Mouse (Mus musculus): ENCODE results near the gene Snupn. TPM values are rescaled to one million over a fixed set of nuclear protein-coding genes. Genes with fewer than 3 reads are reported as not detected.
"Not testable (repeated sequence)": the region's sequence is repeated elsewhere in the genome, so short reads cannot be mapped to it uniquely, and the experiment has no call there.

Snupn gene
- polyA plus RNA-seq, 1 experiment: 5.2 TPM

DNA sequence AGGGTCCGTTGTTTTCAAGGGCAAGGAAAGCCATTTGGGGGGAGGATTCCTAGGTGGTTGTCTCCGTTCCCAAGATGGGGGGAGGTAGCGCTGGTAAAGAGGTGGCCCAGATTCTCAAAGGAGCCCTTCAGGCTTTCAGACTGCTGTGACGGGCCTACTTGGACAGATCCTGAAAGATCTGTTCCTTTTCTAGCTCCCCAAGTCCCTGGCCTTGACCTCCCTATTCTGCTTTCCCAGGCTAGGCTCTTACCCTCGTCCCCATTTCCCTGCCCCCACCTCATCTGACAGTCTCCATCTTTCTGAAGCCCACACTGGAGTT, 45.3 kb downstream of the Snupn start:
- peak overlapping the region; percentile 87; the same call in 1 of the 2 replicates for H3K27ac ChIP-seq (ENCODE audit: insufficient read depth, low read depth, low read length)

DNA sequence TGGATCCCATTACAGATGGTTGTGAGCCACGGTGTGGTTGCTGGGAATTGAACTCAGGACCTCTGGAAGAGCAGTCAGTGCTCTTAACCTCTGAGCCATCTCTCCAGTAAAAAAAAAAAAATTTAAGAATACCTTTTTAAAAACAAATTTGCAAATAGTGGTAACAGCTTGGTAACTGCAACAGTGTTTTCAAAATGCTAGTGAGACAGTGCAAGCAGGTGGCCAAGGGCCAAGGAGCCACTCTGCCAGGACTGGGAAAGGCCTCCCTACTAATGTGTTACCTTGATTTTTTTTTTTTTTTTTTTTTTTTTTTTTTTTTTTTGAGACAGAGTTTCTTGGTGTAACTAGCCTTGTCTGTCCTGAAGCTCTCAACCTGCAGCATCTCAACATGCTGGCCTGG, 46.5 kb downstream of the Snupn start:
- H3K27ac ChIP-seq (ENCODE audit: insufficient read depth, low read depth, low read length); H3K4me3 ChIP-seq (ENCODE audit: insufficient read depth, low read length); H3K4me1 ChIP-seq (ENCODE audit: control insufficient read depth, insufficient read depth, low read length): not testable (repeated sequence)

More for the DNA sequence above, 45.3 kb downstream of the Snupn start:
- peak overlapping the region; percentile 97 for H3K4me3 ChIP-seq (ENCODE audit: insufficient read depth, low read length)
- TF ChIP-seq CTCF (IDR thresholded peaks at IDR 0.05; ENCODE audit: low read depth, low read length) (no peak), POLR2A (IDR thresholded peaks at IDR 0.05; ENCODE audit: borderline replicate concordance, low read depth, low read length) (no peak)
- peaks cover 9% of the 10 kb centered on the region for H3K4me1 ChIP-seq (ENCODE audit: control insufficient read depth, insufficient read depth, low read length)

DNA sequence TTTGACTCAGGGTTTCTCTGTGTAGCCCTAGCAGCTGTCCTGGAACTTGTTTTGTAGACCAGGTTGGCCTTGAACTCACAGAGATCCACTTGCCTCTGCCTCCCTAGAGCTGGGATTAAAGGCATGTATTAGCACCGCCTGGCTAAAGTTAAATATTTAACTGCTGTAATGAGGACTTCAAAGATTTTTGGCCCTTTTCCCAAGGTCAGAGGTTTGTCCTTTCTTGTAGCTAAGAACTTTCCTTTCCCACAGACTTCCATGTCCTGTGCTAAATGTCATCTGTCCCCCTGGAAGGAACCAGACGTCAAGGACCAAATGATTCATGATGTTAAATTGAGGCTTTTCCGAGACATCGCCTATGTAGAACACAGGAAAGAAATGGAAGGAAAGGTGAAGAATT, 52.3 kb downstream of the Snupn start:
- TF ChIP-seq POLR2A (IDR thresholded peaks at IDR 0.05; ENCODE audit: borderline replicate concordance, low read depth, low read length) (no peak), CTCF (IDR thresholded peaks at IDR 0.05; ENCODE audit: low read depth, low read length) (no peak)
- no peak overlapping the region for H3K27ac ChIP-seq (ENCODE audit: insufficient read depth, low read depth, low read length)
- no peak overlapping the region for H3K4me3 ChIP-seq (ENCODE audit: insufficient read depth, low read length)
- peaks cover 7% of the 10 kb centered on the region for H3K4me1 ChIP-seq (ENCODE audit: control insufficient read depth, insufficient read depth, low read length)

DNA sequence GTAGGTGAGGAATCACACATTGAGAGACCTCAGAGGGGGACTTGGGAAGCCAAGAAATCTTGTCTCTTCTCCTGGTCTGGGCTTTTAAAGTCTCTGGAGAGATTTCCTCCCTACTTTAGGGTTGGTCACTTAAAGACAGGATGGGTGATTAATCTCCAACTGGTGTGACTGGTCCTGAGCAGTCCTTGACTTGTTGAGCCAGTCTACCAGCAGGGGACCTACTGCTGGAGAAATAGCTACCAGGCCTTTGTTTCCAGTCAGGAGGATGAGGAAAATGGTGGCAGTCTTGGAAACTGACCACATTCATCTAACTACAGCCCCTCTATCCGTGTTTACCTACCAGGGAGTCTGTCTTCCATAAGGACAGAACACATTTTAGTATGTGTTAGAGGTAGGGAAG, 61.7 kb downstream of the Snupn start:
- H3K4me3 ChIP-seq (ENCODE audit: insufficient read depth, low read length): no peak overlapping the region
- no peak overlapping the region for H3K27ac ChIP-seq (ENCODE audit: insufficient read depth, low read depth, low read length)
- H3K4me1 ChIP-seq (ENCODE audit: control insufficient read depth, insufficient read depth, low read length): no peaks in the 10 kb centered on the region
- TF ChIP-seq POLR2A (IDR thresholded peaks at IDR 0.05; ENCODE audit: borderline replicate concordance, low read depth, low read length) (no peak), CTCF (IDR thresholded peaks at IDR 0.05; ENCODE audit: low read depth, low read length) (no peak)

DNA sequence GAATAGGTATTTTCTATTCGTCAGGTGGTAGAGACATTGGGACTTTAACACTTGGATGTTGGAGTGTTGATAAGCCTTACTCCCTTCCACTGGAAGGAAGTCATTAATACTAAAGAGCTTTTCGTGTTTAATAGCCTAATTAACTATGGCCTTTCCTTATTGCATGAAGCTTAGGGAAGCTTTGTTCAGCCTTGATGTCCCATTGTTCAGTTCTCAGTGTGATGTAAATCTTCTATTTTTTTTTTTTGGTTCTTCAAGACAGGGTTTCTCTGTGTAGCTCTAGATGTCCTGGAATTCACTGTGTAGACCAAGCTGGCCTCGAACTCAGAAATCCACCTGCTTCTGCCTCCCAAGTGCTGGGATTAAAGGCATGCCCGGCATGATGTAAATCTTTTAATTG, 62.2 kb downstream of the Snupn start:
- H3K4me1 ChIP-seq (ENCODE audit: control insufficient read depth, insufficient read depth, low read length): no peaks in the 10 kb centered on the region
- no peak for TF ChIP-seq POLR2A (IDR thresholded peaks at IDR 0.05; ENCODE audit: borderline replicate concordance, low read depth, low read length)
- TF ChIP-seq CTCF (IDR thresholded peaks at IDR 0.05; ENCODE audit: low read depth, low read length): no peak
- no peak overlapping the region for H3K27ac ChIP-seq (ENCODE audit: insufficient read depth, low read depth, low read length)
- H3K4me3 ChIP-seq (ENCODE audit: insufficient read depth, low read length): no peak overlapping the region

DNA sequence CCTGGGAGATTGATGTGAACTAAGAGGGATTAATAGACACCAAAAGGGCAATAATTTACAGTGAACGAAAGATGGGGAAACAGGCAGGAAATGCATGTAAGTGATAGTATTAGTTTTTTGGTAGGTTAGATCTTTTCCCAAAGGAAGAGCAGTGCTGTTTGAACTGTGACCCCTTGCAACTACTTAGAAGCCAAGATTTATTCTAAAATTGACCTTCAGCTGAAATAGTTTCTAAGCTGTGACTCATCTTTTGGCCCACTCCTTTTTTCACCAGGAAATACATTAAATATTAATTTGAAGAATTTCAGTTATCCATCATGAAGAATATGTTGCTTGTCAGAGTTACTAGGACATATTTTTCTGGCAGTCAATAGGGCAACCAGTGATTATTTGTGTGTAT, 63.1 kb downstream of the Snupn start:
- TF ChIP-seq CTCF (IDR thresholded peaks at IDR 0.05; ENCODE audit: low read depth, low read length) (no peak), POLR2A (IDR thresholded peaks at IDR 0.05; ENCODE audit: borderline replicate concordance, low read depth, low read length) (no peak)
- no peak overlapping the region for H3K4me3 ChIP-seq (ENCODE audit: insufficient read depth, low read length)
- H3K27ac ChIP-seq (ENCODE audit: insufficient read depth, low read depth, low read length): no peak overlapping the region
- H3K4me1 ChIP-seq (ENCODE audit: control insufficient read depth, insufficient read depth, low read length): no peaks in the 10 kb centered on the region

DNA sequence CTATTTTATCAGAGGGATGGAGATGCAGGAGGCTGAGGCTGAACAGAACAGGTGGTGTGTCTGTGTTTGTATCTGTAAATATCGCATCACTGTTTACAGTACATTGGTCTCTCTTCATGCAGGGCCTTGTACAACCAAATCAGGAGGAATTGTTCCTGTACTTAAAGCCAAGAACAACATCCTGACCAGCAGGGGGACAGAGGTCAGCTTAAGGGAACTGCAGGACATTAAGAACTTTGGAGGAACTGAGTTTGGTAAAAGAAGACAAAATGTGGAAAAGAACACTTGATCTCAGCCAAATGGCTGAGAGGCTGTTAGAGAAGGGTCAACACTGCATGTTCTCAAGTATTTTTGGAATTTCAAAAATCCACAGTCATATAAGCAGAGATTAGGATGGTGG, 64.1 kb downstream of the Snupn start:
- Histone ChIP-seq H3K4me1 (ENCODE audit: control insufficient read depth, insufficient read depth, low read length) (no peaks in the 10 kb centered on the region), H3K4me3 (ENCODE audit: insufficient read depth, low read length) (no peak overlapping the region)
- TF ChIP-seq CTCF (IDR thresholded peaks at IDR 0.05; ENCODE audit: low read depth, low read length) (no peak), POLR2A (IDR thresholded peaks at IDR 0.05; ENCODE audit: borderline replicate concordance, low read depth, low read length) (no peak)

DNA sequence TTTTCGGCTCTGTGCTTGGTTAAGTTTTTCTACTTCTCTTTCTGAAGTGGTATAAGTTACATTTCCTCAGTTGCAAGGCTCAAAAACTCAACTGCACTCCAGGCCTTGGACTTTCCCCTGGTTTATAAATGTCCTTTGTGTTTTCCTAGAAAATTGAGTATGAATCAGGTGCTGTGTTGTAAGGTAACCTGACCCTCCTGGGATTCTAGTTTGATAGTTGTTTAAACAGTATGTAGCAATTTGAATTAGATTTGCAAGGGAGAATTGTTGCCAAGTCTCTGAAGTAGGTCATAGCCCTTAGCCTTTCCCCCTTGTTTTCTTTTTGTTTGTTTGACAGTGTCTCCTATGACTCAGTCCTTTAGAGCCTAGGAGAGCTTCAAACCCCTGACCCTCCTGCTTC, 67.0 kb downstream of the Snupn start:
- Histone ChIP-seq H3K27ac (ENCODE audit: insufficient read depth, low read depth, low read length) (no peak overlapping the region), H3K4me3 (ENCODE audit: insufficient read depth, low read length) (no peak overlapping the region), H3K4me1 (ENCODE audit: control insufficient read depth, insufficient read depth, low read length) (no peaks in the 10 kb centered on the region)
- no peak for TF ChIP-seq POLR2A (IDR thresholded peaks at IDR 0.05; ENCODE audit: borderline replicate concordance, low read depth, low read length)
- TF ChIP-seq CTCF (IDR thresholded peaks at IDR 0.05; ENCODE audit: low read depth, low read length): no peak

More for the DNA sequence above, 64.1 kb downstream of the Snupn start:
- H3K27ac ChIP-seq (ENCODE audit: insufficient read depth, low read depth, low read length): no peak overlapping the region

DNA sequence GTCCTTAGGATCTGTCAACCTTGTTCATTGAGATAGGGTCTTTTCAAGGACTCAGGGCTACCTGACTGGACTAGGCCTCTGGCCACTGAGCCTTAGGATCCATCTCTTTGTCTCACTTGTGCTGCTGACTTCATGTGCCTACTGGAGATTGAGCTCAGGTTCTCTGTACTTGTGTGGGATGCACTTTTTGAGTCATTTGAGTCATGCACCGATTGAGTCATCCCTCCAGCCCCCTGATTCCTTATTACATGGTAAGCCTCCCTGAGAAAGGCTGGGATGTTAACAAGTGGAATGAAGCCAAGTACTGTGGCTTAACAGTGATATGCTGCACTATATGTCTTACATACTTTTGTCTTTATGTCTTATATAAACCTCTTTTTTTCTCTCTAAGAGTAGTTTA, 81.1 kb downstream of the Snupn start:
- no peak overlapping the region for H3K27ac ChIP-seq (ENCODE audit: insufficient read depth, low read depth, low read length)
- H3K4me1 ChIP-seq (ENCODE audit: control insufficient read depth, insufficient read depth, low read length): peaks cover 3% of the 10 kb centered on the region
- H3K4me3 ChIP-seq (ENCODE audit: insufficient read depth, low read length): no peak overlapping the region
- TF ChIP-seq CTCF (IDR thresholded peaks at IDR 0.05; ENCODE audit: low read depth, low read length) (no peak), POLR2A (IDR thresholded peaks at IDR 0.05; ENCODE audit: borderline replicate concordance, low read depth, low read length) (no peak)

Other genes starting within 250 kb of the Snupn start
- not detected in 2 replicates for gene Lingo1, start 154.4 kb upstream of the Snupn start, polyA plus RNA-seq (2012; ENCODE audit: insufficient read depth, insufficient read length, missing spikeins)
- not detected in 2 replicates for gene Odf3l1, start 86.2 kb upstream of the Snupn start, polyA plus RNA-seq (2012; ENCODE audit: insufficient read depth, insufficient read length, missing spikeins)
- gene Cspg4, start 85.8 kb upstream of the Snupn start, polyA plus RNA-seq (2012; ENCODE audit: insufficient read depth, insufficient read length, missing spikeins): 0.32 and 0.67 TPM in 2 replicates
- gene Snx33, start 22.5 kb upstream of the Snupn start, polyA plus RNA-seq (2012; ENCODE audit: insufficient read depth, insufficient read length, missing spikeins): 10.8 and 12.5 TPM in 2 replicates
- 62.4 and 64.1 TPM in 2 replicates for gene Imp3, start 13.4 kb upstream of the Snupn start, polyA plus RNA-seq (2012; ENCODE audit: insufficient read depth, insufficient read length, missing spikeins)
- gene Ptpn9, start 44.0 kb downstream of the Snupn start, polyA plus RNA-seq (2012; ENCODE audit: insufficient read depth, insufficient read length, missing spikeins): 15.6 and 18.5 TPM in 2 replicates
- 30.5 and 37.1 TPM in 2 replicates for gene Sin3a, start 121.2 kb downstream of the Snupn start, polyA plus RNA-seq (2012; ENCODE audit: insufficient read depth, insufficient read length, missing spikeins)
- 83.8 and 117 TPM in 2 replicates for gene Man2c1, start 179.8 kb downstream of the Snupn start, polyA plus RNA-seq (2012; ENCODE audit: insufficient read depth, insufficient read length, missing spikeins)
- gene Neil1, start 197.4 kb downstream of the Snupn start, polyA plus RNA-seq (2012; ENCODE audit: insufficient read depth, insufficient read length, missing spikeins): 11.0 and 12.5 TPM in 2 replicates
- 67.7 and 71.5 TPM in 2 replicates for gene Commd4, start 207.5 kb downstream of the Snupn start, polyA plus RNA-seq (2012; ENCODE audit: insufficient read depth, insufficient read length, missing spikeins)

All from bone marrow macrophage, adult 2 months (primary cell).